Mouse (Mus musculus) G1E-ER4 (cell line): ENCODE results near the gene Pbx4. TPM values are rescaled to one million over a fixed set of nuclear protein-coding genes. Genes with fewer than 3 reads are reported as not detected.

Experiments used
- GATA1 ChIP-seq: IDR thresholded peaks from one replicate; pipeline ENCODE4 v1.8.0; 2012; ENCODE audit warnings: low read length, inconsistent platforms
- polyA plus RNA-seq: library from polyadenylated mRNA; stranded (reverse); fragments of >175 nt; gene quantifications from 2 replicates; pipeline ENCODE4 v1.2.3, GENCODE M21; 2012

Pbx4 gene
- polyA plus RNA-seq, 1 experiment = 3.3 TPM

GRCm38 (mm10) chr8:69804537-69804936, 27.8 kb upstream of the Pbx4 start:
- no peak for TF ChIP-seq GATA1

- TF ChIP-seq GATA1 = no peak
Observed at GRCm38 (mm10) chr8:69805086-69805485, 27.2 kb upstream of the Pbx4 start.

GRCm38 (mm10) chr8:69805491-69805890, 26.8 kb upstream of the Pbx4 start:
- TF ChIP-seq GATA1 = no peak

- no peak for TF ChIP-seq GATA1
Observed at GRCm38 (mm10) chr8:69807236-69807635, 25.1 kb upstream of the Pbx4 start.

- no peak for TF ChIP-seq GATA1
Observed at GRCm38 (mm10) chr8:69808094-69808863, 24.0 kb upstream of the Pbx4 start, which contains the start of gene Gmip. TSS of gene Gmip (plus strand) at chr8:69808679.

GRCm38 (mm10) chr8:69808864-69809403, 23.4 kb upstream of the Pbx4 start:
- TF ChIP-seq GATA1 = no peak

- no peak for TF ChIP-seq GATA1
Observed at GRCm38 (mm10) chr8:69809820-69810219, 22.5 kb upstream of the Pbx4 start.

GRCm38 (mm10) chr8:69814881-69815280, 17.4 kb upstream of the Pbx4 start:
- TF ChIP-seq GATA1 = no peak

GRCm38 (mm10) chr8:69815396-69815795, 16.9 kb upstream of the Pbx4 start:
- TF ChIP-seq GATA1 = no peak

GRCm38 (mm10) chr8:69820466-69820865, 11.8 kb upstream of the Pbx4 start:
- no peak for TF ChIP-seq GATA1

- no peak for TF ChIP-seq GATA1
Observed at GRCm38 (mm10) chr8:69821971-69822385, 10.3 kb upstream of the Pbx4 start.

- TF ChIP-seq GATA1 = no peak
Observed at GRCm38 (mm10) chr8:69822386-69823191, 9.7 kb upstream of the Pbx4 start, which contains the start of gene Lpar2. TSS of gene Lpar2 (plus strand) at chr8:69822429.

- no peak for TF ChIP-seq GATA1
Observed at GRCm38 (mm10) chr8:69826371-69826770, 5.9 kb upstream of the Pbx4 start.

- no peak for TF ChIP-seq GATA1
Observed at GRCm38 (mm10) chr8:69837057-69837682, 4.9 kb downstream of the Pbx4 start.

GRCm38 (mm10) chr8:69847167-69848065, 15.1 kb downstream of the Pbx4 start:
- TF ChIP-seq GATA1 = no peak

GRCm38 (mm10) chr8:69848951-69849350, 16.7 kb downstream of the Pbx4 start:
- TF ChIP-seq GATA1 = no peak
